Mouse (Mus musculus) frontal cortex, postnatal 10 days (tissue): ENCODE results near the gene Sh3glb2.

ENCODE experiments used
- DNase-seq, 2 experiments: peaks; one replicate each; pipeline ENCODE4 v3.0.0; 2022; ENCODE audit warnings: low spot score in 2 of 2, mixed read lengths in 1 of 2

Gene Sh3glb2

DNA sequence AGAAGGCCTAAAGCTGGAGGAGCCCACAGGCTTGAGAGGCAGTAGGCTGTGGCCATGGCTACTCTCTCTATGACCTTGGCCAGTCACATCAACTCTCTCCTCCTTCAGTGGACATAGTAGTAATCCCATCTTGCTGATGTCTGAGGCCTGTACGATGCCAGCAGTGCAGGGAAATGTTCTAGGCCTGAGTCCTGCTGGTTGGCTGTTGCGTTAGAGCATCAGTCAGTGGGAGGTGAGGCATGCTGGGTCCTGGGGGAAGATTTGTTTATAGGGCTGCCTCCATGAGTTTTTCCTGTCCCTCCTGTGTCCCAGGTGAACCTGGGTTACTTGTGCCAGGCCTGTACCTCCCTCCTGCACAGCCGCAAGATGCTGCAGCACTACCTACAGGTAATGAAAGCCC, 17.1 kb downstream of the Sh3glb2 start:
- no peak for DNase-seq

DNA sequence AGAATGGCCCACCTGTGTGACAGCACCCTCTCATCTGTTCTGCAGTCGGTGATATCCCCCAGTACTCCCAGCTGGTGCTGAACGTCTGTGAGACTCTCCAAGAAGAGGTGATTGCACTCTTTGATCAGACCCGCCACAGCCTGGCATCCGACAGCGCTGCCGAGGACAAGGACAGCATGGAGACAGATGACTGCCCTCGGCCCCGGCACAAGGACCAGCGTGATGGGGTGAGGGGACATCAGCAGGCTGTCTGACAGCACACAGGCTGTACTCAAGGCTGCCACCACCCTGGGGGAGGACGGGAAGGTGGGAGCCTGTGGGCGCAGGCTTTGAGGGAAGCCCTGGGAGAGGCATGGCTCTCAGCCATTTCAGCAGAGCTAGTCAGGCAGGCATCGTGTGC, 22.0 kb downstream of the Sh3glb2 start:
- no peak for DNase-seq

DNA sequence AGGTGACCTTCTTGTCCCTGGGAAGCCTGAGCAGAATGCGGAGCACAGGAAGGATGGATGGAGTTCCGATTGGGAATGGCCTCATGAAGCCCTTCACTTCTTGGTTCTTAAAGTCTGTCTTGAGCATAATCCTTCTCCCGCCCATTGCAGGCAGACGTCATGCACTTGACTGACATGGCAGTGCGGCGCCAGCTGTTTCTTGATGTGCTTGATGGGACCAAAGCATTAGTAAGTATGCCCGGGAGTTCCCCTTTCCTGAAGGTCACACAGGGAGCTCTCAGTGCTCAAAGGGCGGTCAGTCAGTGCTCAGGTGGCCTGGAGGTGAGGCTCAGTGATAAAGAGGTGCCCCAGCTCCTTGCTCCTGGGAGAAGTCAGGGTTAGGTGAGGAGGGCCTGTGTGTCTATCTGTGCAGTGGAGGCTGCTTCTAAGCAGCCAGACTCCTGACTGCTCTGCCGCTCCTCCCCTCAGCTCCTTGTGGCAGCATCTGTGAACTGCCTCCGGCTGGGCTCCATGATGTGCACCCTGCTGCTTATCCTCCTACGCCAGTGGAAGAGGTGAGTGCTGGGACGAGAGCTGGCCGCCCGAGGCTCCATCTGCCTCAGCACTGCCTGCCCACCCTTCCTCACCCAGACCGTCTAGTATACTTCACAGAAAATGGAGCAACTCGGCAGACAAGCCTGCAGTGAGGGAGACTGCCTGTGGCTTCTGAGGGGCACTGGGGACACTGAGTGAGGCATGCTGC, 22.8 kb downstream of the Sh3glb2 start:
- DNase-seq = no peak

DNA sequence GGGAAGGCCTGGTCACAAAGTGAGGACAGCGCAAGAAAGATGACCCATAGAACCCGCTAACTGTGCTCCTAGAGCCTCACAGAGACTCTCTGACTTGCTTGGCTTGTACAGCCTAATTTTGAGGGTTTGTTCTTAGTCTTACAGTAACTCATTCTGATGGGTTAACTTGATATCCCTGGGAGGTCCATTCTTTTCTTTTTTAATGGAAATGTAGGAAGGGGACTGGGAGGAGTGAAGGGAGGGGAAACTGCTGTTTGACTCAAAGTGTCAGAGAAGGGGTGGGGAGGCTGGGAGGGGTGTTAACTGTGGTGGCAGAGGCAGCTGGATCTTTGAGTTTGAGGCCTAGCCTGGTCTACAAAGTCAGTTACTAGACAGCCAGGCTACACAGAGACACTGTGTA, 23.8 kb downstream of the Sh3glb2 start:
- no peak for DNase-seq

DNA sequence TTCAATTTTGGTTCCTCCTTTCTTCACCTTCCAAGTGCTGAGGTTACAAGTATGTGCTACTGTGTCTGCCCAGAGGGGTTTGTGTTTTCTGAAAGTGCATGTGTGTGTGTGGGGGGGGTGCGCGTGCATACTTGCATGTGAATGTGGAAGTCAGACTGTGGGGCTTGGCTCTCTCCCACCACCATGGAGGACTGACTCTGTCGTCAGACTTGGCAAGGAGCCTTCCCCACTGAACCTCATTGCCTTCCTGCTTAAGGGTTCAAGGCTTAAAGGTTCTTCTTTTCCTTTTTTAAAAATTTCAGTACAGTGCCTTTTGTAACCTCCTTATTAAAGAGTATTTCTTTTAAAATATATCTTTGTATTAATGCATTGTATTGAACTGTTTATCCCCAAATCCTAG, 30.3 kb downstream of the Sh3glb2 start:
- no peak for DNase-seq

DNA sequence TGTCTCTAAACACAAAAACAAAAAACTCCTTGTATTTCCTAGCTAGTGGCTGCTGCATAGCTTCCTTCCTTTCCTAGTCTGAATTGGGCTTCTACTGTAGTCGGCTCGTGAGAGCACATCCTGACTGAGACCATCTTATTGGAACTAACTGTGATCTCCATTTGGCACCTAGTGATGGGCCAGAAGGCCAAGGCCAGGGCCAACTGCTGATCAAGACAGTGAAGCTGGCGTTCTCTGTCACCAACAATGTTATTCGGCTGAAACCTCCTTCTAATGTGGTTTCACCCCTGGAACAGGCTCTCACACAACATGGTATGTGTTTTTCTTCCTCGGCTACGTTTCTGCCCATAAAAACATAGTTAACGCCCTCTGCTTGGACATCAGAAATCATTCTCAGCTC, 31.9 kb downstream of the Sh3glb2 start:
- no peak for DNase-seq

DNA sequence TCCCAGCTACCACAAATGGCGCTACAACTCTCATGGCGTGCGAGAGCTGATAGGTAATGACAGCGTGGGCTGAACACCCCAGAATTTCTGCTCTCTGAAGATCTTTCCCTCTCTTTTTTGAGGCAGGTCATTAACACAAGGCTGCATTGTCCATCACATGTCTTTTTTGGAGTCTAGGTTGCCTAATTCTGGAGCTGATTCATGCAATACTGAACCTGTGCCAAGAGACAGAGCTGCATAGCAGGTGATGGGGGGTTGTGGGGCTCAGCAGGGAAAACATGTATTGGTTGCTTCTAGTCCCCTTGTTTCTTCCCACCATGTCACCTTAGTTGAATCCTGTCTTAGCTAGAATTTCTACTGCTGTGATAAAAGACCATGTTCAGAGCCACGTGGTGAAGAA, 33.8 kb downstream of the Sh3glb2 start:
- DNase-seq = no peak

DNA sequence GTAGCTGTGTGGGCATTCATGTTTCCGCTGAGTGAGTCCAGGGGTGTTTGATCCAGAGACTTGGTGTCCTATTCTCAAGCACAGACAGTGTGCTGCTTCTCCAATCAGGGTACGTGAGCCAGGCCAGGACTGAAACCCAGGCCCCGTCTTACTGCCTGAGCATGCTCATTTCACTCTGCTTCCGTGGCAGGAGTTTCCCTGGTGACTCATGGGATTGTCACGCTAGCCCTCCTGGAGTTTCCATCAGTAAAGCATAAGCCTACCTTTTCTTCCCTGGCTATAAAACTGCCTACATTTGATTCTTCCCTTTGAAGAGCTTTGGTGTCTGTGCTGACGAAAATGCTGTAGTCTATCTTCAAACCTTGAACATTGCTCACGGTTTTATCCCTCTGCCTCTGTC, 36.0 kb downstream of the Sh3glb2 start:
- no peak for DNase-seq

DNA sequence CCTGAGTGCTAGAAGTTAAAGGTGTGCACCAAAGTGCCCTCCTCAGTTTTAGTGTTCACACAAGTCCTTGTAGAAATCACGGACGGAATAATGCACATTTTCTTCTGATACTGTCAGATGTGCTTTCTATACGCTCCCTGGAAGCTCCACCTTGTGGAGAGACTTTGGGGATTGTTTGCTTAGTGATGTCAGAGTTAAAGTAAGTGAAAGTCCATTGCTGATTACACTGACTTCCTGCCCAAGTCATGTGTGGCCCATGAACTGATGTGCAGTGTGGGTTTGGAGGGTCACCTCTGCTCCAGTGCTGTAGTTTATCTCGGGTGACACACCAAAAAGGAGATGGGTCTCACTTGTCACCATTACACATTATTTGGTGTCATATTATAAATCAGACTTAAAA, 39.9 kb downstream of the Sh3glb2 start:
- no peak for DNase-seq

DNA sequence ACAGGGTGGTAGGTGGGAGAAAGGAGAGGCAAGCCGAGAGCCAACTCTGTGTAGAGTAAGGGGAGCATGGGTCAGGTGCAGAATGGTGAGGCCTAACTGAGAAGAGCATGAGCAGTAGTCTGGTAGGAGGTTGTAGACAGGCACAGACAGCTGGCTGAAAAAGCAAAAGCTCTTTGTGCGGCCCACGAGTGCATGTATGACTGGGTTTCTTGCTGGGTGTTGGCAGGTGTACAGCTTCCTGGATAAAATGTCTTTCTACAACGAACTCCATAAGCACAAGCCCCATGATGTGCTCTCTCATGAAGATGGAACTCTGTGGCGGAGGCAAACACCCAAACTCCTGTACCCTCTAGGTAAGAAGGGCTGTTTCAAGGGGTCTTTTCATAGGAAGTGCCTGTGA, 42.2 kb downstream of the Sh3glb2 start:
- no peak for DNase-seq

DNA sequence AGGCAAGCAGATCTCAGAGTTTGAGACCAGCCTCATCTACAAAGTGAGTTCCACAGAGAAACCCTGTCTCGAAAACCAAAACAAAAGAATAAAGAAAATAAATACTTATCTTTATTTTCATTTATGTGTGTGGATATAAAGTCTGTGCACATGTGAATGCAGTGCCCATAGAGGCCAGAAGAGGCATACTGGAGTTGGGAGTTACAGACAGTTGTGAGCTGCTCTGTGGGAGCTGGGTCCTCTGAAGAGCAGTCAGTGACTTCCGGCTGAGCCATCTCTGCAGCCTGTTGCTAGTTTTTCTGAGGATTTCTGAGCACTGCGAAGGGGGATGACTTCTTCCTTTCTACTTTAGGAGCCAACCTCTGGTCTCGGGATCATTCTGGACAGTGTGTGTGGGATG, 43.0 kb downstream of the Sh3glb2 start:
- no peak for DNase-seq

DNA sequence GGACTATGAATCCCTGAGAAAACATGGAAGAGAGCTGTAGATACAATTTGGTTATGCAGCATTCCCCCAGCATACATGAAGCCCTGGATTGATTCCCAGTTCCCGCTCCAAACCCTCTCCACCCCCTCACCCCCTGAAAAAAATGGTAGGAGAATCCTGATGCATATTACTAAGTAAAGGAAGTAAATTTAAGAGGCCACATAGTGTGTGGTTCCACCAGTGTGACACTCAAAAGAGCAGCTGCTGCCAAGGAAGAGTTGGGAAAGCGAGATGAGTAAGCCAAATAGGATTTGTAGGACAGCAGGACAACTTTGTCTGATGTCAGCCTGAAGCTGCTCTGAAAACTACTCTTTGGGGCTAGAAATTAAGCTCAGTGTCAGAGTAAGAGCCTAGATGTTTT, 47.7 kb downstream of the Sh3glb2 start:
- DNase-seq = no peak

DNA sequence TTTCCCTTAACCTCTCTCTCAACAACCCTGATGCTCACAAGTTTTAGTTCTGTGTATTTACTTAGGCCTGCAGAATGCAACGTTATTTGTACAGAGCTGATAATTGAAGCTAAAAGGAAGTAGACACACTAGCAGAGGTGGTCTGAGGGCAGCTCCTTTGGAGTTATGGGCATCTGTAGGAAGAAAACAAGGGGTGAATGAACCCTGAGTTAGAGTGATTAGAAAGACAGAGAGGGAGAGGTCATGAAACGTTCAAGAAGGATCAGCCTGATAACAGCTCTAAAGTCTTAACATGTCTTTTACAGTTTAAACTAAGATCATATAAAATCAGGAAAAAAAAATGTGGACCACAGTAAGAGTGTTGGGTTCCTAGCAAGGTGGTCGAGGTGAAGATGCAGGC, 49.8 kb downstream of the Sh3glb2 start:
- DNase-seq = no peak

DNA sequence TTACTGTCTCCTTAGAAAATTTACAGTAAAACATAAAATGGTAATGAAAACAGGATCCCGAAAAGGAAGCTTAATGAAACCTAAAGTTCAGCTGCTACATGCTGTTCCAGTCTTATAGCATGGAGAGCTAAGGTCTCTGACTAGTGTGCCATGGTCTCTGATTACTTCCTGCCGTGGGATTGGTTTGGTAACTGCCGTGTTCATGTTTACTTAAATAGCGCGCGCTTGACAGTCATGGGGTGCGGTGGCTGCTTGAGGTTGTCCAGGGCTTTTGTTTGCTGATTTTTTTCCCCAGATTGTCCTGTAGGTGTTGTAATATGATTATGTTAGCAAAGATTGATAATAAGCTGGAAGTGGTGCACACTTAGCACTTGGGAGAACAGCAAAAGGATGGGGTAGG, 53.0 kb downstream of the Sh3glb2 start:
- DNase-seq = no peak

DNA sequence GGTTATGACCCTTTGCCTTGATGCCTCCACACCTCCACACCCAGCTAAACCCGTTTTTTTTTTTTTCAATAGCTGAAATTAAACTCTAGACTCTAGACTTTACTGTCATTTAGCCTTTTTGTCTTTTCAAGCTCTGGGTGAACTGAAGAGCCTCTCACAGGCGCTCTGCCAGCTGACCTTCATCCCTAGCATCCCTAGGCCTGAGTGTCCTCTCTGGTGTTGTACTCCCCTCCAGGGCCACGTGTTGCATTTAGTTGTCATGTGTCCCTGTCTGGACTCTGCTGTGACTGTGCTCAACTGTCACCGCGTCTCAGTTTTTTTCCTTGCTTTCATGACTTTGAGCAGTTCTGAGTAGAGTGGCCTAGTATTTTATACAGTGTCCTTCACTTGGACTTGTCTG, 59.2 kb downstream of the Sh3glb2 start:
- no peak for DNase-seq

DNA sequence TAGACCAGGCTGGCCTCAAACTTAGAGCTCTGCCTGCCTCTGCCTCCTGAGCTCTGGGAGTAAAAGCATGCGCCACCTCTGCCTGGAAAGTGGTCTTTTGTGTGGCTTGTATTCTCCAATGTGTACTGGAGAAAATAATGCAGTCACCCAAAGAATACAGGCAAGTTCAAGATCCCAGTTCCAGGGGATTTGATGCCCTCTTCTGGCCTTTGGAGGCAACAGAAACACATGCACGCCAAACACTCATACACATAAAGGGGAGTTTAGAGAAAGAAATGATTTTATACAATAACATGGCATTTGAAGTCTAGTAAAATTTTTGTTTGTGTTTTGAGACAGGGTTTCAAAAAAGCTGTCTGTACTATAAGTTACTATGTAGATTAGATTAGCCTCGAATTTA, 59.6 kb downstream of the Sh3glb2 start:
- DNase-seq = no peak
